Mouse (Mus musculus) activated CD4-positive, CD25-positive, alpha-beta regulatory T cell, adult 9 weeks (primary cell): ENCODE results near the gene Gm28635. TPM values are rescaled to one million over a fixed set of nuclear protein-coding genes. Genes with fewer than 3 reads are reported as not detected.

Source experiments
- polyA plus RNA-seq: library from polyadenylated mRNA; unstranded; fragments of 100-300 nt; shearing (Covaris generic); gene quantifications from one replicate; pipeline ENCODE4 v1.2.1, GENCODE M21; 2017

Gene Gm28635
- polyA plus RNA-seq = not detected

DNA sequence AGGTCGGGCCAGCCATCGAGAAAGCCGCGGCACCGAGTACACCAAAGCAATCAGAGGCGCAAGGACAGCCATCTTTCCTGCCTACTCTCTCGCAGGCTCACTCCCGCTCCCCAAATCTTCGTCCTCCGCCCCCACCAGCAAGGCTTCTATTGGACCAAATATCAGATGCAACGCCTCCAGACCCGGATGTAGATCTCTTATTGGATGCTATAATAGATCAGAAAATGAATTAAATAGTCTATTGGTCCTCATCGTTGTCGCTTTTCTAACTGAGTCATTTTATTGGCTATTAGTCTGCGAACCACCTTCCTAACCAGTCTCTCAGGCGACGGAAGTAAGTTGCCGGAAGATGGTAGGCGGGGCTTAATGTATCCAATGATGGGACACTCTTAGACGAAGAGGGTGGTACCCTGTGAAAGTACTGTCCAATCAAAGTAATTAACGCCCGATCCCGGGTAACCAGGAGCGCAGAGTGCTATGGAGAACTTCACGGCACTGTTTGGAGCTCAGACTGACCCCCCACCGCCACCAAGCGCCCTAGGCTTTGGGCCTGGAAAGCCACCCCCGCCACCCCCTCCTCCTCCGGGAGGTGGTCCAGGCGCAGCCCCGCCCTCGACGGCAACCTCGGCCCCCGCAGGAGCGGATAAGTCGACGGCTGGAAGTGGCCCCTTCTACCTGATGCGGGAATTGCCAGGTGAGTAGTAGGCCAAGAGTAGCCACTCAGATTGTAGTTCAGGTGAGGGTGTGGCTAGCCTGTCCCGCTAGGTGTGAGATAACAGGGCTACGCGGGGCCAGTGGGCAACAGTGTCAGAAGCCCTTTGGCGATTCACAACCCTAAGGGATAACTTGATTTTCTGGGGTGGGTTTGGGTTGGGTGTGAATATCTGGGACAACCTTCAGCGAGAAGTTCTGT lies at the start of gene Gm28635, which contains the start of gene Med19:
Gm28635 (minus strand) TSS at position 74 of the 913 bp plus-strand sequence.
Med19 (plus strand) TSS at position 435 of the 913 bp plus-strand sequence.

DNA sequence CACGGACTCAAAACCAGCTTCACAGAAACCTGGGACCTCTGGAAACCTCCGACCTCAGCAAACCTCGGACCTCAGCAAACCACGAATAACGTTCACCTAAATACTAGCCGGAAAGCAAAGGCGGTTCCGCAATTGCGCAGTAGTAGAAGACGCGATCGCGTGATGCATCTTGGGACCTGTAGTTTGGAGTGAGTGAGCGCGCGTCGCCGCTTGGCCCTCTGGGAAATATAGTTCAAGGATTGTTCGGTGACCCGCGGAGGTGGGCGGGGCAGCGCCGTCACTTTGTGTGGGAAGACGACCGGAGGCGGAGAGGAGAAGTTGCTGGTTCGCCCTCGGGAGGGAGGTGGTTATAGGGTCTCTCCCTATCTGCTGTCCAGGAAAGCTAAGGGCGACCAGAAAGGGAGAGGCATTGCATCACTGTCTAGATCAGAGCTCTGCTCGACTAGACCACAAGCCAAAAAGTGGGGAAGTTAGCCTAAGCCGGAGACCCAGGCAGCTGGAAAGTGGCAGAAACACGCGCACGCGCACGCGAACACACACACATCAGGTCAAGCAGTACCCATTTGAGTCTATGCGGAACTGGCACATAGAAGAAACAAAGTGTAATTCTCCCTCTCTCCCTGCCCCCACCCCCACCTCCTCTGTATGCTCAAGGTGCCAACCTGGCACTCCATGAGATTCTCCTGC lies 49.5 kb upstream of the Gm28635 start, which contains the start of gene Clp1:
Clp1 (minus strand) TSS at position 179 of the 687 bp plus-strand sequence.

DNA sequence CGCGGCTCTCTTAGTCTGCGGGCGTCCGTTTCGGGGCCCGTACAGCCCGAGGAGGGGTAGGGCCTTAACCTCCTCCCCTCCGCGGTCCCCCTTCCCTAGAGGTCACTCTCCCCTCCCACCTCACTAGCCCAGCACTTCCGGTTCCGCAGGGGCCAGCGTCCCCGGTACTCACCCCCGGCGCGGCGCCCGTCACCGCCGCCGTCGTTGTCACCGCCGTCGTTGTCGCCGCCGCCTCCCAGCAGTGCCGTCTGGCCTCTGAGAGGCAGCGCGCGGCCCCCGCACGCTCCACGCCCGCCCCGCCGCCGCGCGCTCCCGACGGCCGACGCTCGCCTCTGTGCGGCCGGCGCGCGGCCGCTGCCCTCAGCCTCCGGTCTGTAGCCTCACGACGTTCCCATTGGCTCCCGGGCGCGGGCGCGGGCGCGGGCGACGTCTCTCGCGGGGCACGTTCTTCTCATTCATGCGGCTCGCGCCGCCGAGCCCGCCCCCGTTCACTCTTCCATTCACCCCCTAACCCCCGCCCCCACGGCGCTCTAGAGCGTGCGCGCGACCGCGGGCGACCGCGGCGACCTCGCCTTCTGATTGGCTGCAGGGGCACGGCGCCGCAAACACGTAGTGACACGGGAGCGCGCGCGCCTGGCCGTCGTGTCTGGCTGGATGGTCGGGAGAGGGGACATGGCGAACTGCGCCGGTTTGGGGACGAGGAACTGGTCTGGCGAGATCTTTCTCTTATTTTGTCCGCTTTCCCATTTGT lies 37.1 kb upstream of the Gm28635 start, which contains the start of gene Zdhhc5:
Zdhhc5 (minus strand) TSS at position 370 of the 751 bp plus-strand sequence.

DNA sequence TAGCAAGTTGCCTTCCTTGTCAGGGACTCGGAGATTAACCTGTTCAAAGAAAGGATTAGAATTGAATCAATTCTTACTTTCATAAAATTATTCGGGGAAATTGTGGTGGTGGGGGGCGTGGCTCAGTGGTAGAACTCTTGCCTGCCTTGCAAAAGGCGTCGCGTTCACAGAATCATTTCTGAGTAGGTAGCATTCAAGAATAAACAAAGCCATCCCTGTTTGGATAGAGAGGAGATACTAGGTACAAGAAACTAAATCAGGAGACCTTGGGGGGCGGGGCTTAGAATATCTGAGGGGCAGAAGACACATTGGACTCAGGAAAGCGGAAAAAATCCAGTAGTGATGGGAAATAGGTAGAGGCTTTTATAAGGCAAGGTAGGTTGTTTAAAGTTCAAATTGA lies 1.2 kb upstream of the Gm28635 start, which contains the start of gene Tmx2:
Tmx2 (minus strand) TSS at position 125 of the 400 bp plus-strand sequence.

DNA sequence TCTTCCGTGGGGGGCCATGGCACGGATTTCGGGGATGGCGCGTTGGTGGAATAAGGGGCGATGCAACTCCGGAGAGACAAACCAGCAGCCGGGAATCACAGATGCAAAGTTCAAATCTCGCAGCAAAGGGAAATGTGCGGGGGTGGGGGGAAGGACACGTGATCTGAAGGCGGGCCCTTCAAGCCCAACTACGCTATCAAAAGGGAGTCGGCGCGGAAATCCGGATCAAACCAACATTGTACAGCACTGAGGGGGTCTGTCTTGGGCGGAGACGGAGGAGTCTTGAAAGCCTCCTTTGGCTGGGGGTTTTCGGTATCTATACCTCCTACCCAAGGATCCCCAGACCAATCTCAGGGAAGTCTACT lies 7.3 kb downstream of the Gm28635 start, which contains the start of gene Selenoh:
Selenoh (minus strand) TSS at position 202 of the 365 bp plus-strand sequence.

DNA sequence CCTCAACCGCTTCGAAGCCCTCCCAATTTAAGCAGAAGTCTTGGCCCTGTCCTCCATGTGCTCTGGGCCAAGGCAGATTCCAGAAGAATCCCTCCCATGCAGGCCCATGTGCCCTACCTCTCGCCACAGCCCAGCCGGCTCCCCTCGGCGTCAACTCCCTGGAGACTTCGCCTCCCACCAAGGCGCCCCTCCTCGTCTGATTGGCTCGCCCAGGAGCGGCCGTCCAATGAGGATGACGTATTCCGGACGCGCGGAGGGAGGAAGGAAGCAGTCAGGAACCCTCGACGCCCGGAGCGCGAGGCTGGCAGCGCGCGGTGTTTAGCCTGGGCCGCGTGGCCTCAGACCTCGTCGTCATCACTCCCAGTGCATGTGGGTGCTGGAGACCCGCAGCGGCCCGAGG lies 19.0 kb downstream of the Gm28635 start, which contains the start of gene Btbd18:
Btbd18 (plus strand) TSS at position 274 of the 400 bp plus-strand sequence.

DNA sequence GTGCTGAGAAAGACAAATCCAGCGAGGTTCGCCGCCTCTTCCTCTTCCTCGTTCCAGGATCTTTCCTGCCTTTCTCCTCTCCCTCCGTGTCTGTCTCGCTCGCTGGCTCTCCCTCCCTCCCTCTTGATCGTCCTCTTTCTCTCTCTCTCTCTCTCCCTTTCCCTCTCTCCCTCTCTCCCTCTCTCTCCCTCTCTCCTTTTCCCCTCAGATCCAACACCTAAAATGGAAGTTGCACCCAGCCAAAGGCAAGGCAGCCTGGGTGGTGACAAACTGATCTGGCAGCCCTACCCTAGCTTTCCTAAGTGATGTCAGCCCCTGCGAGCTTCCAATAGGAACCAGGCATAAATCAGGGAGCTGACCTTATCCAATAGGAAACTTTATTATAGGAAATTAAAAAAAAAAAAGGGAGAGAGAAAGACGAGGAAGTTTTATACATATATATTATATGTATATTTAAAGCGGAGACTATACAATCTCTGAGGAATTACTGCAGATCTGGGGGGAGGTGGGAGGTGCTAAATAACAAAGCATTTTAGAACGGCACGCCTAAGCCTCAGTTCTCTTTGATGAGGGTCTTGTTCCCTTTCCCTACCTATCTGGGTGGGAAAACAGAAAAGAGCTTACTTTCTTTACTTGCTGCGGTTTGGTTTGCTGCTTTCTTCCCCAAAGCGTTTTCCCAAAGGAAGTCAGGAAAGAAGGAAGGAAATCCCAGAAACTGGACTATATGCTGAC lies 27.2 kb downstream of the Gm28635 start, which contains the start of gene Ctnnd1:
Ctnnd1 (minus strand) TSS at position 302 of the 732 bp plus-strand sequence.

Other genes starting within 250 kb of the Gm28635 start
- gene Tfpi, start 201.3 kb downstream of the Gm28635 start, polyA plus RNA-seq = 11.0 TPM
- gene Ctnnd1, start 27.3 kb downstream of the Gm28635 start, polyA plus RNA-seq = 2.9 TPM
- 0.12 TPM for gene Btbd18, start 19.0 kb downstream of the Gm28635 start, polyA plus RNA-seq
- gene Selenoh, start 7.3 kb downstream of the Gm28635 start, polyA plus RNA-seq = 89.0 TPM
- 41.4 TPM for gene Med19, start 361 bp upstream of the Gm28635 start, polyA plus RNA-seq
- 108 TPM for gene Tmx2, start 1.1 kb upstream of the Gm28635 start, polyA plus RNA-seq
- gene Zdhhc5, start 37.1 kb upstream of the Gm28635 start, polyA plus RNA-seq = 23.4 TPM
- 62.7 TPM for gene Clp1, start 49.3 kb upstream of the Gm28635 start, polyA plus RNA-seq
- gene Ypel4, start 56.0 kb upstream of the Gm28635 start, polyA plus RNA-seq = 2.3 TPM
- not detected for gene Gm19426, start 65.6 kb upstream of the Gm28635 start, polyA plus RNA-seq
- gene Serping1, start 97.4 kb upstream of the Gm28635 start, polyA plus RNA-seq = not detected
- gene Ube2l6, start 120.8 kb upstream of the Gm28635 start, polyA plus RNA-seq = 77.5 TPM
- not detected for gene Smtnl1, start 144.6 kb upstream of the Gm28635 start, polyA plus RNA-seq
- 34.2 TPM for gene Timm10, start 149.0 kb upstream of the Gm28635 start, polyA plus RNA-seq
- gene Slc43a1, start 160.8 kb upstream of the Gm28635 start, polyA plus RNA-seq = 12.3 TPM
- gene Rtn4rl2, start 208.7 kb upstream of the Gm28635 start, polyA plus RNA-seq = not detected